ENCODE assay signal across 18 mouse cellular contexts in the genomic region with DNA sequence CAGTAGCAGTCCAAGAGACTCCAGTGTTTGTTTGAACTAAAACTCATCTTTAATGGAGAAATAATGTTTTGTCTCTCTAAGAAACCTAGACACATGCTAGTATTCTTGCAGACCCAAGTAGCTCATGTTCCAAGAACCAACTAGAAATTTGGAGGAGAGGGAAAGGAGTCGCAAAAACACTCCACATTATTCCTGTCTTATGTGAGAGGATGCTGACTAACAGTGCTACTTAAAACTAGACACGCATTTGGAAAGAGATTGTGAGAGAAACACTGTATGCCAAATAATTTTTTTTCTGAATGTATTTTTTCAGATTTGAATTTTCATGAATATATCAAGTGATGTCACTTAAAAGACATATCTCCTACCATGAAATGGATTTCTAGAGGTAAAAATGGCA.
"Had no signal": no experiment of that assay in that cellular context is flagged by ENCODE, and none has a peak within 500 bp of the region (broad histone marks: within the 10 kb centered on the region; RNA-seq: fewer than 3 reads in every experiment).

No protein-coding gene starts in this region.

- DNase-seq: liver, postnatal 0 days; lung, adult 2 months; lung, postnatal 14 days; lung, postnatal 36 days; right cerebral cortex, postnatal 14 days; thymus, adult 18-20 months; thymus, postnatal 14 days; thymus, postnatal 36 days had no signal

- H3K27ac ChIP-seq: lung, embryonic 15.5 days; macrophage; midbrain, embryonic 13.5 days; midbrain, embryonic 15.5 days; neural tube, embryonic 12.5 days; stomach, embryonic 15.5 days; stomach, postnatal 0 days had no signal

- H3K36me3 ChIP-seq: lung, embryonic 15.5 days; midbrain, embryonic 13.5 days; midbrain, embryonic 15.5 days; neural tube, embryonic 12.5 days; stomach, embryonic 15.5 days had no signal

- H3K4me1 ChIP-seq: lung, embryonic 15.5 days; megakaryocyte, embryonic 14.5 days; midbrain, embryonic 13.5 days; midbrain, embryonic 15.5 days; neural tube, embryonic 12.5 days; stomach, embryonic 15.5 days had no signal

- H3K4me3 ChIP-seq: lung, embryonic 15.5 days; megakaryocyte, embryonic 14.5 days; midbrain, embryonic 13.5 days; midbrain, embryonic 15.5 days; neural tube, embryonic 12.5 days; stomach, embryonic 15.5 days had no signal

- H3K9me3 ChIP-seq: lung, embryonic 15.5 days; megakaryocyte, embryonic 14.5 days; midbrain, embryonic 13.5 days; midbrain, embryonic 15.5 days; neural tube, embryonic 12.5 days; stomach, embryonic 15.5 days had no signal

- H3K27me3 ChIP-seq: lung, embryonic 15.5 days; megakaryocyte, embryonic 14.5 days; midbrain, embryonic 13.5 days; midbrain, embryonic 15.5 days; neural tube, embryonic 12.5 days; stomach, embryonic 15.5 days had no signal

- H3K4me2 ChIP-seq: lung, embryonic 15.5 days; midbrain, embryonic 11.5 days; midbrain, embryonic 13.5 days; midbrain, embryonic 15.5 days; neural tube, embryonic 12.5 days; stomach, embryonic 15.5 days had no signal

- ATAC-seq: liver, postnatal 0 days; lung, postnatal 0 days; midbrain, embryonic 13.5 days; midbrain, embryonic 15.5 days had no signal

- H3K9ac ChIP-seq: liver, postnatal 0 days; lung, embryonic 15.5 days; midbrain, embryonic 13.5 days; midbrain, embryonic 15.5 days; neural tube, embryonic 12.5 days; stomach, embryonic 15.5 days had no signal
